Mouse (Mus musculus) adipose tissue, adult 10 weeks (tissue): ENCODE data around the gene Olfr213. TPM values are rescaled to one million over a fixed set of nuclear protein-coding genes. Genes with fewer than 3 reads are reported as not detected.

ENCODE experiments used
- polyA plus RNA-seq: library from polyadenylated mRNA; stranded (reverse); fragments of 350-450 nt; fragmentation: Illumina TruSeq; extraction: RNeasy Lipid Tissue Mini Kit (QIAGEN cat#74804); gene quantifications from one replicate; pipeline ENCODE4 v1.2.3, GENCODE M21; 2014; ENCODE audit warnings: low read depth, low replicate concordance

The Olfr213 gene
- not detected for polyA plus RNA-seq

GRCm38 (mm10) chr6:116538156-116538555 lies at the start of gene Olfr213:
TSS of gene Olfr213 (plus strand) at chr6:116538456.

DNA sequence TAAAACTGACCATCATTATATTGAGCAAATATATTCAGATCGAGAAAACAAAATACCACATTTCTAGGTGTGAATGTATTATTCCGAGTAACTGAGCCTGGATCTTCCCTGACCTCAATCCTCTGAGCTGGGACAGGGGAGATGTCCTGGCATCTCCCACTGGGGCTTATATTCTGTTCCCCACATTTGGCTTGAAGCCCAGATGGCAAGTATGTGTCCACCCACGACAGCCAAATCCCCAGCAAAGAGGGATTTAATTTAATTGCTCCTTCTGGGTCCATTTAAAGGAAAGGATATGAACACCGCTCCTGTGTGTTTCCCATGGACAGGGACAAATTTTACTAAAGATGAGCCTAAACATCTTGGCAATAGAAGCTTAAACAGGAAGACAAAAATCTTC lies 49.5 kb upstream of the Olfr213 start, which contains the start of gene Olfr211:
Olfr211 (plus strand) TSS at position 301 of the 400 bp plus-strand sequence.

GRCm38 (mm10) chr6:116506302-116507003 lies 31.8 kb upstream of the Olfr213 start, which contains the start of gene Olfr212:
TSS of gene Olfr212 (plus strand) at chr6:116506516.

GRCm38 (mm10) chr6:116550841-116551240 lies 12.6 kb downstream of the Olfr213 start, which contains the start of gene Gm5580:
TSS of gene Gm5580 (plus strand) at chr6:116551141.

GRCm38 (mm10) chr6:116553935-116554334 lies 15.7 kb downstream of the Olfr213 start, which contains the start of gene Olfr214:
TSS of gene Olfr214 (plus strand) at chr6:116554235.

GRCm38 (mm10) chr6:116584095-116584494 lies 45.8 kb downstream of the Olfr213 start, which contains the start of gene Olfr215:
TSS of gene Olfr215 (minus strand) at chr6:116584195.

Other genes with a start within 250 kb of the Olfr213 start
- 95.9 TPM for gene March8, start 200.4 kb upstream of the Olfr213 start, polyA plus RNA-seq
- 14.9 TPM for gene Alox5, start 77.3 kb upstream of the Olfr213 start, polyA plus RNA-seq
- not detected for gene Olfr211, start 49.4 kb upstream of the Olfr213 start, polyA plus RNA-seq
- not detected for gene Olfr212, start 31.9 kb upstream of the Olfr213 start, polyA plus RNA-seq
- gene Gm5580, start 12.7 kb downstream of the Olfr213 start, polyA plus RNA-seq = not detected
- not detected for gene Olfr214, start 15.8 kb downstream of the Olfr213 start, polyA plus RNA-seq
- gene Olfr215, start 45.7 kb downstream of the Olfr213 start, polyA plus RNA-seq = not detected
- gene Zfp422, start 90.5 kb downstream of the Olfr213 start, polyA plus RNA-seq = 16.1 TPM
- 41.0 TPM for gene Depp1, start 112.2 kb downstream of the Olfr213 start, polyA plus RNA-seq
- 13.8 TPM for gene Rassf4, start 135.5 kb downstream of the Olfr213 start, polyA plus RNA-seq
- gene Tmem72, start 178.5 kb downstream of the Olfr213 start, polyA plus RNA-seq = not detected